Mouse (Mus musculus) embryonic facial prominence, embryonic 11.5 days (tissue): ENCODE data around the gene Fxr1. TPM values are rescaled to one million over a fixed set of nuclear protein-coding genes. Genes with fewer than 3 reads are reported as not detected.
"Not testable (repeated sequence)": the region's sequence is repeated elsewhere in the genome, so short reads cannot be mapped to it uniquely, and the experiment has no call there.

Source experiments
- ATAC-seq: fragments of 200-750 bp; cut with Nextera tagmentation; replicated peaks from 2 replicates; pipeline ENCODE4 v1.8.0; 2017; ENCODE audit warnings: low read depth; ENCODE audit not compliant: insufficient number of reproducible peaks, low FRiP score, low TSS enrichment
- DNase-seq: peaks from one replicate; pipeline ENCODE4 v3.0.0-alpha.2; 2015; ENCODE audit warnings: low spot score
- H3K27ac ChIP-seq: fragments of 300-500 bp; sonication (generic); replicated peaks from 2 replicates; pipeline ENCODE4 v1.5.1; 2014; ENCODE audit warnings: mild to moderate bottlenecking, low read depth, low read length, control low read depth
- H3K27me3 ChIP-seq: fragments of 300-500 bp; sonication (generic); 2 replicates; pipeline ENCODE4 v1.6.1; 2014; ENCODE audit warnings: mild to moderate bottlenecking, low read length, moderate library complexity, mixed read lengths; ENCODE audit not compliant: control insufficient read depth, insufficient read depth
- H3K36me3 ChIP-seq: fragments of 300-500 bp; sonication (generic); replicated peaks from 2 replicates; pipeline ENCODE4 v1.6.1; 2014; ENCODE audit warnings: low read depth, mild to moderate bottlenecking, low read length, moderate library complexity, mixed read lengths; ENCODE audit not compliant: control insufficient read depth, insufficient read depth
- H3K4me1 ChIP-seq: fragments of 300-500 bp; sonication (generic); 2 replicates; pipeline ENCODE4 v1.6.1; 2014; ENCODE audit warnings: low read length, mixed read lengths; ENCODE audit not compliant: control insufficient read depth, insufficient read depth
- H3K4me2 ChIP-seq: fragments of 300-500 bp; sonication (generic); 2 replicates; pipeline ENCODE4 v1.6.1; 2014; ENCODE audit warnings: low read depth, mild to moderate bottlenecking, control low read depth, low read length, moderate library complexity
- H3K4me3 ChIP-seq: fragments of 300-500 bp; sonication (generic); 2 replicates; pipeline ENCODE4 v1.5.1; 2014; ENCODE audit warnings: low read depth, low read length, control low read depth
- H3K9ac ChIP-seq: fragments of 300-500 bp; sonication (generic); replicated peaks from 2 replicates; pipeline ENCODE4 v1.6.1; 2014; ENCODE audit warnings: mild to moderate bottlenecking, control low read depth, low read length
- H3K9me3 ChIP-seq: fragments of 300-500 bp; sonication (generic); replicated peaks from 2 replicates; pipeline ENCODE4 v1.6.1; 2016; ENCODE audit warnings: mild to moderate bottlenecking, low read length, inconsistent platforms, mixed read lengths; ENCODE audit not compliant: control insufficient read depth
- WGBS: fragments of 180-500 bp; shearing (Covaris S2); extraction: QIAGEN DNeasy Blood & Tissue Kit; methylation state at CpG from one replicate; pipeline ENCODE4 v1.1.7; 2014; 5-methylcytosine and 5-hydroxymethylcytosine counted together
- polyA plus RNA-seq: library from polyadenylated mRNA; unstranded; fragments of >200 nt; fragmentation: Nextera tagmentation; extraction: Ambion mirVana; gene quantifications from 2 replicates; pipeline ENCODE4 v1.2.1, GENCODE M21; 2014

The Fxr1 gene
- polyA plus RNA-seq, 1 experiment from 2014 or later, result 98.9 TPM

GRCm38 (mm10) chr3:34001691-34002090 lies 18.1 kb upstream of the Fxr1 start:
- not testable (repeated sequence) for DNase-seq, H3K4me2 ChIP-seq, H3K27ac ChIP-seq, H3K9ac ChIP-seq, H3K27me3 ChIP-seq, H3K9me3 ChIP-seq, H3K4me3 ChIP-seq, H3K4me1 ChIP-seq, ATAC-seq, H3K36me3 ChIP-seq

- Histone ChIP-seq H3K9me3 (no peaks in the 10 kb centered on the region), H3K4me2 (no peak overlapping the region), H3K4me1 (no peaks in the 10 kb centered on the region), H3K27ac (no peak overlapping the region), H3K36me3 (no peaks in the 10 kb centered on the region), H3K9ac (no peak overlapping the region), H3K27me3 (no peaks in the 10 kb centered on the region), H3K4me3 (no peak overlapping the region)
- DNase-seq, result no peak
- 88% methylated on average over 3 of the region's 3 CpGs for WGBS
- no peak for ATAC-seq
Measured at GRCm38 (mm10) chr3:34003860-34004259, 15.9 kb upstream of the Fxr1 start.

GRCm38 (mm10) chr3:34006301-34006700 lies 13.4 kb upstream of the Fxr1 start:
- H3K4me1 ChIP-seq, result no peaks in the 10 kb centered on the region
- no peak overlapping the region for H3K9ac ChIP-seq
- no peaks in the 10 kb centered on the region for H3K9me3 ChIP-seq
- 43% methylated on average over 2 of the region's 2 CpGs for WGBS
- H3K36me3 ChIP-seq, result no peaks in the 10 kb centered on the region
- no peak overlapping the region for H3K4me3 ChIP-seq
- DNase-seq (no peak), ATAC-seq (no peak)
- H3K27me3 ChIP-seq, result no peaks in the 10 kb centered on the region
- no peak overlapping the region for H3K4me2 ChIP-seq
- no peak overlapping the region for H3K27ac ChIP-seq

GRCm38 (mm10) chr3:34006824-34007223 lies 12.9 kb upstream of the Fxr1 start:
- no peak overlapping the region for H3K27ac ChIP-seq
- H3K9me3 ChIP-seq, result no peaks in the 10 kb centered on the region
- ATAC-seq (no peak), DNase-seq (no peak)
- no peak overlapping the region for H3K4me3 ChIP-seq
- no peaks in the 10 kb centered on the region for H3K27me3 ChIP-seq
- no peaks in the 10 kb centered on the region for H3K36me3 ChIP-seq
- WGBS, result 77% methylated on average over 3 of the region's 3 CpGs
- no peak overlapping the region for H3K9ac ChIP-seq
- no peak overlapping the region for H3K4me2 ChIP-seq
- H3K4me1 ChIP-seq, result no peaks in the 10 kb centered on the region

GRCm38 (mm10) chr3:34007611-34008010 lies 12.1 kb upstream of the Fxr1 start:
- no peaks in the 10 kb centered on the region for H3K27me3 ChIP-seq
- no peaks in the 10 kb centered on the region for H3K9me3 ChIP-seq
- no peak overlapping the region for H3K4me2 ChIP-seq
- no peaks in the 10 kb centered on the region for H3K4me1 ChIP-seq
- ATAC-seq (no peak), DNase-seq (no peak)
- H3K9ac ChIP-seq, result no peak overlapping the region
- H3K36me3 ChIP-seq, result no peaks in the 10 kb centered on the region
- H3K27ac ChIP-seq, result no peak overlapping the region
- H3K4me3 ChIP-seq, result no peak overlapping the region
- 51% methylated on average over 4 of the region's 4 CpGs for WGBS

- H3K27me3 ChIP-seq, result no peaks in the 10 kb centered on the region
- no peaks in the 10 kb centered on the region for H3K36me3 ChIP-seq
- no peaks in the 10 kb centered on the region for H3K9me3 ChIP-seq
- H3K4me1 ChIP-seq, result no peaks in the 10 kb centered on the region
- 45% methylated on average over 6 of the region's 6 CpGs for WGBS
- no peak overlapping the region for H3K27ac ChIP-seq
- no peak for DNase-seq
- ATAC-seq, result no peak
- no peak overlapping the region for H3K9ac ChIP-seq
- no peak overlapping the region for H3K4me3 ChIP-seq
- H3K4me2 ChIP-seq, result no peak overlapping the region
Measured at GRCm38 (mm10) chr3:34008191-34008590, 11.6 kb upstream of the Fxr1 start.

GRCm38 (mm10) chr3:34020382-34021258 lies 877 bp downstream of the Fxr1 start:
- no peaks in the 10 kb centered on the region for H3K4me1 ChIP-seq
- no peaks in the 10 kb centered on the region for H3K9me3 ChIP-seq
- H3K4me2 ChIP-seq, result peak overlapping the region; percentile 56
- peak overlapping the region; percentile 99 for H3K4me3 ChIP-seq
- H3K36me3 ChIP-seq, result no peaks in the 10 kb centered on the region
- ATAC-seq (peak; percentile 66), DNase-seq (peak; percentile 39)
- 0% methylated on average over 50 of the region's 70 CpGs for WGBS
- H3K27me3 ChIP-seq, result no peaks in the 10 kb centered on the region
- H3K27ac ChIP-seq, result peak overlapping the region; percentile 87
- H3K9ac ChIP-seq, result peak overlapping the region; percentile 99

- Histone ChIP-seq H3K4me2 (peak overlapping the region; percentile 56), H3K36me3 (no peaks in the 10 kb centered on the region), H3K27ac (no peak overlapping the region), H3K27me3 (no peaks in the 10 kb centered on the region), H3K4me3 (peak overlapping the region; percentile 99), H3K4me1 (no peaks in the 10 kb centered on the region), H3K9me3 (no peaks in the 10 kb centered on the region), H3K9ac (no peak overlapping the region)
- WGBS, result 67% methylated on average over 4 of the region's 4 CpGs
- ATAC-seq (no peak), DNase-seq (no peak)
Measured at GRCm38 (mm10) chr3:34021259-34021828, 1.6 kb downstream of the Fxr1 start.
